In the genomic region with DNA sequence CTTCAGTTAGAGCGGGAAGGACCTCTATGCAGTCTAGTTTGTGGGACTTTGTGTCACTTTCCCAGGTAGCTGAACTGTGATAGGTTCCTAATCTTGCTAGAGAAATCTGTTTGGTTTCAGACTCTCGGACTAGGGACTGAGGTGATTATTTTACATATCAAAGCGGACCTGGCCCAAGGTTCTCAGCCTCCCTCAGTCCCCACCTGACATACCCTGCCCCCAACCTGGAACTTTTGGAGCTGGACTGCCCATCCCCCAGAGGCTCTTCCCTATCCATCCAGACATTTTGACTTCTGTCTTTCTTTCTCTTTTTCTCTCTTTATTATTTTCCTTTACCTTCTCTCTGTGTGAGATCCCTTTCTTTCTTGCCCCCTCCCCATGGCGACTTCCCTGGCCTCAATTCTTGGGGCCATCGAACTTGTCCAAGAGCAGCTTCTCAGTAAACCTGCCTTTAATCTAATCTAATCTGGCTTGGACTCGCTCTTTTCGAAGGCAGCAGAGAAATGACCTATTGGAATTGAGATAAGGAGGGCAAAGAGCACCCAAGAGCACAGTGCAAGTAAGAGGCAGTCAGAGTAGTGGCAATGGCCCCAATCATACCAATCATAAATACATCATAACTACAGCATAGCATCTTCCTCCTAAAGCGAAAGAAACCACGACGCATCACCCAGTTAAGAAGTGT, we compare ENCODE assay signal across 25 mouse cellular contexts.
DNase-seq lines count a peak whose midpoint lies in the region; ATAC-seq and TF ChIP-seq lines count a peak whose summit lies in the region.
"Had no signal": no experiment of that assay in that cellular context is flagged by ENCODE, and none has a peak within 500 bp of the region (broad histone marks: within the 10 kb centered on the region; RNA-seq: fewer than 3 reads in every experiment).

No protein-coding gene starts in this region.

- H3K36me3 ChIP-seq in midbrain, embryonic 16.5 days (ENCODE audit: control insufficient read depth, insufficient read depth, low read length), result no peaks in the 10 kb centered on the region
- no peaks in the 10 kb centered on the region for H3K36me3 ChIP-seq in midbrain, postnatal 0 days (ENCODE audit: insufficient read depth, low read length)
- peaks cover 11% of the 10 kb centered on the region; the same call in 1 of the 2 replicates for H3K36me3 ChIP-seq in liver, embryonic 12.5 days
- no peaks in the 10 kb centered on the region for H3K36me3 ChIP-seq in lung, postnatal 0 days (ENCODE audit: insufficient read depth, low read length)
- H3K36me3 ChIP-seq: embryonic facial prominence, embryonic 12.5 days; limb, embryonic 15.5 days had no signal

- no peak for TF ChIP-seq EP300 in lung, postnatal 0 days (IDR thresholded peaks at IDR 0.05)

- no peak overlapping the region for H3K27ac ChIP-seq in midbrain, embryonic 16.5 days (ENCODE audit: low read length)
- no peak overlapping the region for H3K27ac ChIP-seq in midbrain, postnatal 0 days (ENCODE audit: low read depth, low read length)
- H3K27ac ChIP-seq in liver, embryonic 12.5 days, result peak overlapping the region; percentile 52; the same call in 1 of the 2 replicates
- H3K27ac ChIP-seq in lung, postnatal 0 days (ENCODE audit: low read length), result no peak overlapping the region
- H3K27ac ChIP-seq: embryonic facial prominence, embryonic 12.5 days; heart, embryonic 13.5 days; hindbrain, embryonic 14.5 days; kidney, postnatal 0 days; limb, embryonic 15.5 days had no signal

- TF ChIP-seq CTCF in midbrain, postnatal 0 days (IDR thresholded peaks at IDR 0.05), result no peak
- TF ChIP-seq CTCF in lung, postnatal 0 days (IDR thresholded peaks at IDR 0.05), result no peak

- no peak for DNase-seq in midbrain, postnatal 0 days (ENCODE audit: low spot score)
- peak; percentile 59 for DNase-seq in ZHBTc4 (ENCODE audit: low read depth, low spot score)
- no peak for DNase-seq in urinary bladder, postnatal 25 days (ENCODE audit: low spot score)
- DNase-seq in lung, postnatal 0 days (ENCODE audit: low spot score), result no peak
- DNase-seq: adrenal gland, postnatal 14 days; B cell, adult 2 months; cerebellum, adult 11 months; cerebellum, adult 9-10 months; cerebellum, postnatal 36 days; heart, postnatal 10 days; kidney, adult 2 months; kidney, postnatal 4 days; left cerebral cortex, postnatal 4 days; lung, adult 2 months; lung, postnatal 14 days; thymus, postnatal 14 days had no signal

- H3K4me1 ChIP-seq in midbrain, embryonic 16.5 days (ENCODE audit: control insufficient read depth, insufficient read depth, low read length), result peaks cover 17% of the 10 kb centered on the region
- 0 out of 2 replicates have a peak, but pooled peaks cover 4% of the 10 kb centered on the region for H3K4me1 ChIP-seq in midbrain, postnatal 0 days (ENCODE audit: insufficient read depth, low read length)
- peaks cover 55% of the 10 kb centered on the region for H3K4me1 ChIP-seq in liver, embryonic 12.5 days
- H3K4me1 ChIP-seq in lung, postnatal 0 days (ENCODE audit: insufficient read depth, low read depth, low read length), result no peaks in the 10 kb centered on the region

- no peak overlapping the region for H3K4me2 ChIP-seq in midbrain, embryonic 16.5 days (ENCODE audit: low read length)
- H3K4me2 ChIP-seq in midbrain, postnatal 0 days (ENCODE audit: low read depth, low read length, poor library complexity, severe bottlenecking), result no peak overlapping the region
- H3K4me2 ChIP-seq in liver, embryonic 12.5 days, result no peak overlapping the region
- no peak overlapping the region for H3K4me2 ChIP-seq in lung, postnatal 0 days (replicated peaks; ENCODE audit: low read depth, low read length)
- H3K4me2 ChIP-seq: embryonic facial prominence, embryonic 12.5 days; heart, embryonic 13.5 days; hindbrain, embryonic 14.5 days; limb, embryonic 15.5 days; midbrain, embryonic 11.5 days had no signal

- 80% methylated on average over 10 of the region's 10 CpGs for WGBS in midbrain, embryonic 16.5 days
- WGBS in midbrain, postnatal 0 days, result 86% methylated on average over 10 of the region's 10 CpGs
- WGBS in liver, embryonic 12.5 days (ENCODE audit: insufficient replicate concordance), result 64% methylated on average over 10 of the region's 10 CpGs
- WGBS in lung, postnatal 0 days, result 65% methylated on average over 10 of the region's 10 CpGs

- H3K9me3 ChIP-seq in midbrain, embryonic 16.5 days (replicated peaks; ENCODE audit: control insufficient read depth, low read length, poor library complexity, severe bottlenecking), result no peaks in the 10 kb centered on the region
- no peaks in the 10 kb centered on the region for H3K9me3 ChIP-seq in midbrain, postnatal 0 days (ENCODE audit: low read length)
- no peaks in the 10 kb centered on the region for H3K9me3 ChIP-seq in liver, embryonic 12.5 days (replicated peaks)
- no peaks in the 10 kb centered on the region for H3K9me3 ChIP-seq in lung, postnatal 0 days (ENCODE audit: low read length)
- H3K9me3 ChIP-seq: embryonic facial prominence, embryonic 12.5 days; G1E; heart, embryonic 13.5 days; limb, embryonic 15.5 days had no signal

- 0 out of 2 replicates have a peak, but pooled peaks have one; percentile 32 for ATAC-seq in midbrain, embryonic 16.5 days
- ATAC-seq in midbrain, postnatal 0 days (ENCODE audit: low FRiP score), result no peak
- ATAC-seq in liver, embryonic 12.5 days, result no peak
- no peak for ATAC-seq in lung, postnatal 0 days

- no peak overlapping the region for H3K4me3 ChIP-seq in midbrain, embryonic 16.5 days (ENCODE audit: low read depth, low read length)
- no peak overlapping the region for H3K4me3 ChIP-seq in midbrain, postnatal 0 days (ENCODE audit: low read depth, low read length)
- H3K4me3 ChIP-seq in liver, embryonic 12.5 days, result no peak overlapping the region
- H3K4me3 ChIP-seq in lung, postnatal 0 days (ENCODE audit: low read depth, low read length), result no peak overlapping the region
- H3K4me3 ChIP-seq: embryonic facial prominence, embryonic 12.5 days; heart, embryonic 13.5 days; limb, embryonic 15.5 days had no signal

- H3K9ac ChIP-seq in midbrain, embryonic 16.5 days (ENCODE audit: low read depth, low read length), result no peak overlapping the region
- H3K9ac ChIP-seq in midbrain, postnatal 0 days (replicated peaks; ENCODE audit: low read length, poor library complexity, severe bottlenecking), result no peak overlapping the region
- no peak overlapping the region for H3K9ac ChIP-seq in liver, embryonic 12.5 days
- no peak overlapping the region for H3K9ac ChIP-seq in lung, postnatal 0 days (replicated peaks; ENCODE audit: low read depth)
- H3K9ac ChIP-seq: embryonic facial prominence, embryonic 12.5 days; heart, embryonic 13.5 days; hindbrain, embryonic 14.5 days; limb, embryonic 15.5 days had no signal

- H3K27me3 ChIP-seq in midbrain, embryonic 16.5 days (ENCODE audit: control insufficient read depth, insufficient read depth, low read depth, low read length), result no peaks in the 10 kb centered on the region
- no peaks in the 10 kb centered on the region for H3K27me3 ChIP-seq in midbrain, postnatal 0 days (ENCODE audit: insufficient read depth, low read length)
- H3K27me3 ChIP-seq in liver, embryonic 12.5 days (replicated peaks), result no peaks in the 10 kb centered on the region
- H3K27me3 ChIP-seq in lung, postnatal 0 days (replicated peaks; ENCODE audit: insufficient read depth, low read length), result no peaks in the 10 kb centered on the region
- H3K27me3 ChIP-seq: embryonic facial prominence, embryonic 12.5 days; heart, embryonic 13.5 days; limb, embryonic 15.5 days had no signal
